Mouse (Mus musculus) adrenal gland (tissue): ENCODE measurements around the gene Abca8a.

Experiments
- intact Hi-C: fragments of 180-260 bp; cut with DNase I; formaldehyde crosslinking; loops from one replicate; pipeline ENCODE4 v1.15.1; 2025
- long read RNA-seq, 2 experiments: library from polyadenylated mRNA; unstranded; transcript quantifications; one replicate each; pipeline ENCODE4 v2.0.0; 2020; ENCODE audit warnings: borderline replicate concordance in 1 of 2; ENCODE audit not compliant: insufficient replicate concordance in 1 of 2

Gene Abca8a
- long read RNA-seq, experiment 1, partial matches to known transcripts: 5 of 5 reads
- long read RNA-seq, experiment 1, other reads (novel, unspliced or antisense): 0 of 5 reads
- long read RNA-seq, experiment 2, partial matches to known transcripts: 7 of 7 reads
- long read RNA-seq, experiment 2, other reads (novel, unspliced or antisense): 0 of 7 reads

GRCm38 (mm10) chr11:110095858-110096257 is at the start of gene Abca8a:
Abca8a (minus strand) TSS chr11:110095978.
- intact Hi-C loops: no loop called here

GRCm38 (mm10) chr11:110145421-110145820 is 49.6 kb upstream of the Abca8a start:
- intact Hi-C loops: no loop called here

GRCm38 (mm10) chr11:110130760-110131159 is 35.0 kb upstream of the Abca8a start:
- intact Hi-C loops: no loop called here

DNA sequence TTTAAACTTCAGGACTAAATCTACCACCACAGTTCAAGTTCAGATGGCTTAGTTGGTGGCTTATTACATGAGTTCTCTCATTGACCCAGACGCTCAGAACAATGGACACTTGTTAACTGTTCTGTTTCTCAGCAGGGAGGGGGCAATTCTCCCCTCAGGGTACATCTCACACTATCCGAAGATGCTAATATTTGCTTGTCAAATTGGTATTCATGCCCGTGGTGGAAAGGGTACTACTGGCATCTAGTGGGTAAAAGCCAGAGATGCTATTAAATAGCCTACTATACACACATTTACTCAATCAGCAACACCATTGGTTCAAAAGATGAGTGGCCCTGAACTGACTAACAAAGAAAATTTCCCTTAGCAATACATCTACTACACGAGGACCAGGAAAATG is 15.4 kb upstream of the Abca8a start:
- intact Hi-C loops: loop anchor here (2.0 kb wide), 1 partner anchor 236 kb away; no protein-coding TSS in a partner anchor

GRCm38 (mm10) chr11:110101437-110101836 is 5.7 kb upstream of the Abca8a start:
- intact Hi-C loops: no loop called here

GRCm38 (mm10) chr11:110098901-110099300 is 3.1 kb upstream of the Abca8a start:
- intact Hi-C loops: no loop called here

DNA sequence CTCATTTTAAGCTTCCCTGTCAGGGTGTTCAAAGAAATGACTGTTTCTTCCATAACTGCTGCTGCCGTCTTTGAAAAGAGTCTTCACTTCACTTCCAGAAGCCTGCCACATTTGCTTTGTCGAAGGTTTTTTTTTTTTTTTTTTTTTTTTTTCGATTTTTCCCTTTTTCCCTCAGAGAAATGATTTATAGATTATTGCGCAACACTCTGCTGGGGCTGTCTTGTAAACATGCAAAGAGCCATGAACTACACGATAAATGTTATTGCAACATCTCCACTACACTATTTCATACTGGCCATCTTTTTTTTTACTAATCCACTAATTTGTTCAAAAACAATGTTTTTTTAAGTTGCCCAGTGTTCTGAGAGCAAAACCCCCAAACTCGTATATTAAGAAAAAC is 1.7 kb upstream of the Abca8a start:
- intact Hi-C loops: no loop called here

GRCm38 (mm10) chr11:110094846-110095380 is 865 bp downstream of the Abca8a start:
- intact Hi-C loops: no loop called here

DNA sequence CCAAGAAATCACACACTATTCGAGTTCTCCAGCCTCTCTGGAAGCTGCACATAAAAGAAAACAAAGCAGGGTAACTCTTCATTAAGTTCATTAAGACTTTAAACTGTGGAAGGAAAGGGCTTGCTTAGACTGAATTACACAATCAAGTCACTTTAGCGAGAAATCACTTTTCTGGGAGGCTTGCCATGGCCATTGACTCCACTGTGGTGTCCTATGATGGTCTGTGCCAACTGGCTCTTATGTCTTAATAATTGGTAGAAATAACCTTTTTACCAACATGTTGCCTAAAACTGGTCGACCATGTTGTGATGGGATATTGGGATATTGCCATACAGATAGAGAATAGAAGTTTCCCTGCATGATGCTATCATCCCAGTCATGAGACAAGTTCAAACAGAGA is 1.5 kb downstream of the Abca8a start:
- intact Hi-C loops: no loop called here

- intact Hi-C loops: no loop called here
Measured at GRCm38 (mm10) chr11:110091328-110091727, 4.5 kb downstream of the Abca8a start.

GRCm38 (mm10) chr11:110072158-110072557 is 23.6 kb downstream of the Abca8a start:
- intact Hi-C loops: no loop called here

DNA sequence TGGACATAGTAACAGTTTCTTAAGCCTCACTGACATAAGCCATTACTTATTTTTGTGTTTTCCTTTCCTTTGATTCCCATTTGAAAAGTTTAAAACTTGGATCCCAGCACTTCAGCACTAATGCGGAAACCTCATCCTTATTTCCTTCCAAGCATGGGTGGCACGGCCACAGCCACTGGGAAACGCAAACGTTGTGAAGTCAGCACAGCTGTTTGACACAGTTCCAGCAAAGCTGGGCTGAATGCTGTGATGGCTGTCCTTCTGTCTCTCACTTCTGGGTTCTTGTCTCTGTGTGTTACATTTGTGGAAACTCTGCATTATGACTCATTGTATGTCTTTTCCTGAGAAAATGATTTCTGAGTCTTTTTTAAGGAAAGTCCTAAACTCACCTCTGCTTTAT is 34.7 kb downstream of the Abca8a start:
- intact Hi-C loops: no loop called here

GRCm38 (mm10) chr11:110060127-110060526 is 35.7 kb downstream of the Abca8a start:
- intact Hi-C loops: no loop called here

GRCm38 (mm10) chr11:110053681-110054080 is 42.1 kb downstream of the Abca8a start:
- intact Hi-C loops: no loop called here

- intact Hi-C loops: no loop called here
Measured at GRCm38 (mm10) chr11:110037795-110038194, 58.0 kb downstream of the Abca8a start.

DNA sequence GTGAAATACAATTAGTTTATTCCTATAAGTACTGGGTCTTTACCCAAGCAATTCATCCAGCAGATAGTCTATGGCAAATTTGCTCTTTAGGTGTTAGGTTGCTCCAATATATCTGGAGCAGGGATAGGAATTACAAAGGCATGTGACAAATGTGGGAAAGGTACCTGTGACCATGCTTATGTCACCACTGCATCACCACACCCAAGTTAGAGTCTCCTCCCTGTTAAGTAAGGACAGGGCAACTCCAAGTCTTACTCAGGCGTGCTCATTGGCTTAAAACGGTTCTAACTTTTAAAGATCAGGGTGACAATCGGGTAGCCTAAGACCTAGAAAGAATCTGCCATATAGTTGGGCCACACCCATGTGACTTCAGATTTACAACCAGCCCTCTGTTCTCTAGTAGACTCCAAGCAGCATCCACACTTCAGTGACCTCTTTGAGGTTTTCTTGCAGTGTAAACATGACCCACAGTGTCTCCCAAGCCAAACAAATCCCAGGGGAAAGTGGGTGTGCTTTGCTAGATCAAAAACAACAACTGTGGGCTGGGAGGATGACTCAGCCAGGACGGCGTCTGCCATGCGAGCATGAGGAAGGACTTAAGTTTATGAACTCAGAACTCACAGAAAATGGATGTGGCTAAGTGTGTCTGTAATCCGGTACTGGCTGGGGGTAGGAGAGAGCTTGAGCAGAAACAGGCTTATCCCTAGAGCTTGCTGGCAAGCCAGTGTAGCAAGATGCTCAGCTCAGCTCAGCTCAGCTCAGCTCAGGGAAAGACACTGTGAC is 66.7 kb downstream of the Abca8a start:
- intact Hi-C loops: no loop called here

- intact Hi-C loops: no loop called here
Measured at GRCm38 (mm10) chr11:110010836-110011546, 84.8 kb downstream of the Abca8a start.

GRCm38 (mm10) chr11:109995624-109996023 is 100.2 kb downstream of the Abca8a start, which contains the start of gene Abca8b:
Abca8b (minus strand) TSS chr11:109995845.
- intact Hi-C loops: no loop called here

DNA sequence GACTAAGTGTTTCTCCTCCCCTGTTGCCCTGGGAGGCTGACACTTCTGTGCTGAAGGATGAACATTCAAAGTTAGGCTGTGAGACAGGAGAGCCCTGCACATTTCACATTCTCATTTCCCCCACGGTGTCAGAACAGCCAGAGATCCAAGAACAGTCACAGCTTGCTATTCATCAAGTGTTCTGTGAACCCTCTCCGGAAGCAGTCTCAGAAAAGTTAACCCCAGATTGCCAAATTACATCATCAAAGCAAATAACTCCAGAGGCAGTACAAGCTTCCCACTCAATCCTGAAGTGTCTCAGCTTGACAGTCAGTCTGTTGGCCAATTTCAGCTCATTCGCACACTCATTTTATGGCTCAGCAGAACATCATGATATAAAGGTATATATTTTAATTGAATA is 100.8 kb downstream of the Abca8a start:
- intact Hi-C loops: no loop called here

DNA sequence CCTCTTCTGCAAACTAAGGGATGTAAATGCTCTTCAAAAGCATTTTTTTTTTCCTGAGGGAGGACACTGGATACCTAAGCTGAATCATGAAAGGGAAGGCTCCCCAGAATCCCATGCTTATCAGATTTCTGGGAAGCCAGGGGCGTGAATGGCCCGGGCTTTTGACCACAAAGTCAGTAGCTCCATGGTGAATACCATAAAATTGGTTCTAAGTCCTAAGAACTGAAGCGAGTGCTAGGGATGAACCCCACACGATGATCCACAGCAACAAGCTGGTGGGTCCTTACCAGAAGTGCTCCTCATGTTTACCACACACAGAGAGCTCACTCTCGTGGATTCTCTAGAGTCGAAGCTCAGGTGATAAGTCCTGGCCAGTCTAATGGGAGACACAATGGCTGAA is 101.8 kb downstream of the Abca8a start:
- intact Hi-C loops: no loop called here

DNA sequence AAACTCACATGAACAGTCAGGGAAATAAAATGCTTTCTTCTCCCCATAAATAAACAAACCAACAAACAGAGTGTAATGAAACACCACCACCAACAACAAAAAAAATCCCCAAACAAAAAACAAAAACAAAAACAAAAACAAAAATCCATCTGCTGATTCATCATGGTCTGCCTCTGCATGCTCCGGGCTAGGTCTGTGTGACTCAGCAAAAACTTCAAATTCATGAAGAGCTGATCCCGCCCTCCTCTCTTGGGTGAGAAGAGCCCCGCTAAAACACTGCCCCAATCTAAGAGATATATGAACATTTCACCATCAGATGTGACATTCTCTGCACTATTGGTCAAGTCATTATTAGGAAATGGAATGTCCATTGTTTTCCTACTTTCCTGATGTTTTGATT is 104.5 kb downstream of the Abca8a start:
- intact Hi-C loops: no loop called here

- intact Hi-C loops: no loop called here
Measured at GRCm38 (mm10) chr11:109990256-109990655, 105.5 kb downstream of the Abca8a start.
